Mouse (Mus musculus): Measurements from ENCODE around the gene 2310022B05Rik. TPM values are rescaled to one million over a fixed set of nuclear protein-coding genes. Genes with fewer than 3 reads are reported as not detected.

The 2310022B05Rik gene
- total RNA-seq (2023), result 10 to 100 TPM; 12.1 to 12.9 TPM

GRCm38 (mm10) chr8:124663112-124663873, at the start of gene 2310022B05Rik:
TSS of gene 2310022B05Rik (minus strand) at chr8:124663369.

Other genes starting within 250 kb of the 2310022B05Rik start
- not detected for gene Pgbd5, start 223.7 kb downstream of the 2310022B05Rik start, total RNA-seq (2023)
- 10 to 100 TPM; 37.2 to 38.7 TPM for gene Cog2, start 142.6 kb downstream of the 2310022B05Rik start, total RNA-seq (2023)
- gene Agt, start 93.7 kb downstream of the 2310022B05Rik start, total RNA-seq (2023), result not detected
- not detected for gene Capn9, start 87.3 kb downstream of the 2310022B05Rik start, total RNA-seq (2023)
- 10 to 100 TPM; 30.7 to 38.9 TPM for gene Ttc13, start 58.6 kb upstream of the 2310022B05Rik start, total RNA-seq (2023)
- gene Arv1, start 58.8 kb upstream of the 2310022B05Rik start, total RNA-seq (2023), result 1 to 10 TPM; 4.3 to 4.4 TPM
- 1 to 10 TPM in 1 of 2 experiments, under 1 TPM in 1; 0.37 to 1.6 TPM for gene Fam89a, start 88.5 kb upstream of the 2310022B05Rik start, total RNA-seq (2023)
- not detected for gene Trim67, start 129.7 kb upstream of the 2310022B05Rik start, total RNA-seq (2023)
- gene Gnpat, start 199.7 kb upstream of the 2310022B05Rik start, total RNA-seq (2023), result 10 to 100 TPM; 35.6 to 41.9 TPM
- gene 2810004N23Rik, start 199.8 kb upstream of the 2310022B05Rik start, total RNA-seq (2023), result 10 to 100 TPM; 14.6 to 18.8 TPM
- 10 to 100 TPM; 16.4 to 16.5 TPM for gene Exoc8, start 234.3 kb upstream of the 2310022B05Rik start, total RNA-seq (2023)
- gene Sprtn, start 234.5 kb upstream of the 2310022B05Rik start, total RNA-seq (2023), result 10 to 100 TPM; 18.7 to 20.6 TPM

Measured in monocyte, adult 59 days (primary cell).